Mouse (Mus musculus) heart, postnatal 0 days (tissue): Measurements from ENCODE around the gene Neil1. TPM values are rescaled to one million over a fixed set of nuclear protein-coding genes. Genes with fewer than 3 reads are reported as not detected.

Experiments
- ATAC-seq: fragments of 200-750 bp; cut with Nextera tagmentation; 2 replicates; pipeline ENCODE4 v1.8.0; 2017; ENCODE audit warnings: low read depth, moderate number of reproducible peaks, moderate library complexity; ENCODE audit not compliant: insufficient read depth
- DNase-seq: peaks from one replicate; pipeline ENCODE4 v3.0.0-alpha.2; 2016; ENCODE audit warnings: low spot score
- H3K27ac ChIP-seq: fragments of 300-500 bp; sonication (generic); 2 replicates; pipeline ENCODE4 v1.5.1; 2014; ENCODE audit warnings: low read depth, mild to moderate bottlenecking
- H3K27me3 ChIP-seq: fragments of 300-500 bp; sonication (generic); 2 replicates; pipeline ENCODE4 v1.6.1; 2014; ENCODE audit warnings: low read length, mixed read lengths; ENCODE audit not compliant: control insufficient read depth, insufficient read depth
- H3K36me3 ChIP-seq: fragments of 300-500 bp; sonication (generic); replicated peaks from 2 replicates; pipeline ENCODE4 v1.6.1; 2014; ENCODE audit warnings: low read length, mixed read lengths; ENCODE audit not compliant: control insufficient read depth, insufficient read depth
- H3K4me1 ChIP-seq: fragments of 300-500 bp; sonication (generic); 2 replicates; pipeline ENCODE4 v1.6.1; 2014; ENCODE audit warnings: antibody characterized with exemption; ENCODE audit not compliant: control insufficient read depth, insufficient read depth
- H3K4me2 ChIP-seq: fragments of 300-500 bp; sonication (generic); 2 replicates; pipeline ENCODE4 v1.6.1; 2014; ENCODE audit warnings: low read depth, mild to moderate bottlenecking, low read length, moderate library complexity
- H3K4me3 ChIP-seq: fragments of 300-500 bp; sonication (generic); 2 replicates; pipeline ENCODE4 v1.5.1; 2014; ENCODE audit warnings: low read depth, low read length
- H3K9ac ChIP-seq: fragments of 300-500 bp; sonication (generic); replicated peaks from 2 replicates; pipeline ENCODE4 v1.6.1; 2014; ENCODE audit warnings: low read depth, low read length, mixed read lengths
- H3K9me3 ChIP-seq: fragments of 300-500 bp; sonication (generic); replicated peaks from 2 replicates; pipeline ENCODE4 v1.6.1; 2016; ENCODE audit warnings: low read length; ENCODE audit not compliant: control insufficient read depth
- CTCF ChIP-seq: IDR thresholded peaks from 2 replicates; pipeline ENCODE4 v1.5.1; 2016; ENCODE audit warnings: antibody characterized with exemption, control low read depth, low read depth
- EP300 ChIP-seq: IDR thresholded peaks from 2 replicates; pipeline ENCODE4 v1.6.1; 2016; ENCODE audit warnings: antibody characterized with exemption, low read depth
- WGBS: fragments of 180-500 bp; shearing (Covaris S2); extraction: QIAGEN DNeasy Blood & Tissue Kit; methylation state at CpG from one replicate; pipeline ENCODE4 v1.1.7; 2014; 5-methylcytosine and 5-hydroxymethylcytosine counted together
- polyA plus RNA-seq: library from polyadenylated mRNA; unstranded; fragments of >200 nt; fragmentation: Nextera tagmentation; extraction: Ambion mirVana; gene quantifications from 2 replicates; pipeline ENCODE4 v1.2.1, GENCODE M21; 2015
- total RNA-seq: library from RNA; depleted of rRNA; stranded (reverse); fragments of >200 nt; gene quantifications from 2 replicates; pipeline ENCODE4 v1.2.3, GENCODE M21; 2014; ENCODE audit warnings: low replicate concordance

Neil1 gene
- total and polyA plus RNA-seq, 2 experiments from 2014 or later, result 5.1 to 13.6 TPM

- H3K4me1 ChIP-seq, result no peaks in the 10 kb centered on the region
- DNase-seq, result no peak
- H3K9me3 ChIP-seq, result no peaks in the 10 kb centered on the region
- WGBS, result 83% methylated on average over 9 of the region's 9 CpGs
- H3K27ac ChIP-seq, result no peak overlapping the region
- no peak for TF ChIP-seq CTCF
- TF ChIP-seq EP300, result no peak
- peaks cover 82% of the 10 kb centered on the region for H3K36me3 ChIP-seq
- no peak for ATAC-seq
- H3K4me3 ChIP-seq, result no peak overlapping the region
- H3K4me2 ChIP-seq, result no peak overlapping the region
- H3K27me3 ChIP-seq, result no peaks in the 10 kb centered on the region
- H3K9ac ChIP-seq, result no peak overlapping the region
Measured at GRCm38 (mm10) chr9:57139110-57139509, 9.0 kb downstream of the Neil1 start.

GRCm38 (mm10) chr9:57138507-57138906, 9.6 kb downstream of the Neil1 start:
- no peak overlapping the region for H3K4me2 ChIP-seq
- 92% methylated on average over 6 of the region's 6 CpGs for WGBS
- no peaks in the 10 kb centered on the region for H3K27me3 ChIP-seq
- no peak overlapping the region for H3K27ac ChIP-seq
- no peaks in the 10 kb centered on the region for H3K4me1 ChIP-seq
- no peak overlapping the region for H3K9ac ChIP-seq
- DNase-seq, result no peak
- no peaks in the 10 kb centered on the region for H3K9me3 ChIP-seq
- H3K36me3 ChIP-seq, result peaks cover 83% of the 10 kb centered on the region
- TF ChIP-seq EP300, result no peak
- no peak for TF ChIP-seq CTCF
- no peak for ATAC-seq
- H3K4me3 ChIP-seq, result no peak overlapping the region

GRCm38 (mm10) chr9:57137777-57138176, 10.3 kb downstream of the Neil1 start:
- Histone ChIP-seq H3K27ac (no peak overlapping the region), H3K4me1 (no peaks in the 10 kb centered on the region), H3K4me3 (no peak overlapping the region), H3K27me3 (no peaks in the 10 kb centered on the region), H3K36me3 (peaks cover 79% of the 10 kb centered on the region), H3K9me3 (no peaks in the 10 kb centered on the region), H3K9ac (no peak overlapping the region), H3K4me2 (no peak overlapping the region)
- TF ChIP-seq EP300 (no peak), CTCF (no peak)
- no peak for DNase-seq
- no peak for ATAC-seq
- WGBS, result 83% methylated on average over 9 of the region's 9 CpGs

DNA sequence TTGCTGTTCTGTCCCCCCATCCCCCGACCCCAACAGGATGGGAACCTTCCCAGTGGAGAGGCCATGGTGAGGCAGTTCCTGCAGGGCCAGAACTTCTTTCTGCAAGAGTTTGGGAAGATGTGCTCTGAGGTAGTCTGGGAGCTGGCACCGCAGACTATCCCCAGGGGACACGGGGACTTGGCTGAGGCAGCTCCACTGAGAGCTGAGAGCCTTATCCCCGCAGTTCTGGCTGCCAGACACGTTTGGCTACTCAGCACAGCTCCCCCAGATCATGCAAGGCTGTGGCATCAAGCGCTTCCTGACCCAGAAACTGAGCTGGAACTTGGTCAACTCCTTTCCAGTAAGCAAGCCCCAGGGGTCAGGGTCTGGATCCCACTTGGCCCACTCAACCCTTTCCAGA, 10.9 kb downstream of the Neil1 start:
- no peaks in the 10 kb centered on the region for H3K9me3 ChIP-seq
- peaks cover 79% of the 10 kb centered on the region for H3K36me3 ChIP-seq
- no peak overlapping the region for H3K27ac ChIP-seq
- H3K4me2 ChIP-seq, result no peak overlapping the region
- no peaks in the 10 kb centered on the region for H3K4me1 ChIP-seq
- WGBS, result 81% methylated on average over 6 of the region's 6 CpGs
- ATAC-seq, result no peak
- DNase-seq, result no peak
- H3K9ac ChIP-seq, result no peak overlapping the region
- no peak overlapping the region for H3K4me3 ChIP-seq
- H3K27me3 ChIP-seq, result no peaks in the 10 kb centered on the region
- TF ChIP-seq CTCF, result no peak
- TF ChIP-seq EP300, result no peak

DNA sequence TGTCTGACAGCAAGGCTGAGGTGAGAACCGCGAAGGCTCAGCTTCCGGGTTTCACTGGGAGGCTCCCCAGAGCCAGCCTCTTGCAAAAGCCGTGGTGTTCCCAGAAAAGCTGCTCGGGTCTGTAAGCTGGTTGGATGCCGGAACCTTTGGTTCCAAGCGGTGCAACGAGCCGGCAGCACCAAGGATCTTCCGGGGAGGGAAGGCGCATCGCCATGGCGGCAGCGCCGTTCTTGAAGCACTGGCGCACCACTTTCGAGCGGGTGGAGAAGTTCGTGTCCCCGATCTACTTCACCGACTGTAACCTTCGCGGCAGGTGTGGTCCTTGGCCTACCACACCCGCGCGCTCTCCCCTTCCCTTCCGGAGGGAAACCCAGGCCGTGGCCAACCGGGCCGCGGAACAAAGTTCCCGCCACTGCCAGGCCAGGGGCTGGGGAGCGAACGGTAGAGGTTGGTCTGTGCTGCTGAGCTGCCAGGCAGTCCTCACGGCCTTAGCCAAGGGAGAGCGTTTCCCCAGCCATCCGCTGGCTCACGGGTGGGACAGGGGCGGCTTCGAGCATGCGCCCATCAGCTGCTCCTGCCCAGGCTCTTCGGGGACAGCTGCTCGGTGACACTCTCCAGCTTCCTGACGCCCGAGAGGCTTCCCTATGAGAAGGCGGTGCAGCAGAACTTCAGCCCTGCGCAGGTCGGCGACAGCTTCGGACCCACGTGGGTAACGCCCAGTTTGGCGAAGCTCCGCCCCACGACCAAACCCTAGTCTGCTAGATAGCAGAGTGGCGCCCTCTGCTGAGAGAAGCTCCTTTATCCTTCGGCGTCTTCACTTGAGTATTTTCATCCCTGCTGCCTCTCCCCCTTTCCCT, 17.3 kb downstream of the Neil1 start, which contains the start of gene Man2c1:
TSS of gene Man2c1 (plus strand) at position 114 of the 857 bp plus-strand sequence.
- no peaks in the 10 kb centered on the region for H3K27me3 ChIP-seq
- peak; percentile 91 for ATAC-seq
- TF ChIP-seq EP300 (no peak), CTCF (peak; percentile 79)
- H3K4me2 ChIP-seq, result peak within 1 kb of the TSS; percentile 72
- H3K4me1 ChIP-seq, result peaks cover 9% of the 10 kb centered on the region
- peak within 1 kb of the TSS; percentile 69 for H3K9ac ChIP-seq
- peak; percentile 95 for DNase-seq
- no peaks in the 10 kb centered on the region for H3K9me3 ChIP-seq
- peak within 1 kb of the TSS; percentile 72 for H3K4me3 ChIP-seq
- under 1% methylated on average over 58 of the region's 58 CpGs for WGBS
- H3K27ac ChIP-seq, result peak within 1 kb of the TSS; percentile 94
- peaks cover 45% of the 10 kb centered on the region for H3K36me3 ChIP-seq
